Mouse (Mus musculus) embryonic facial prominence, embryonic 15.5 days (tissue): ENCODE measurements at regions not wholly inside any gene's neighbourhood (a gene's known extent, or its start where the extent isn't known, plus 50 kb on each side); places are given as distances from the start of the nearest gene placed in this dataset.

ENCODE experiments used
- ATAC-seq: fragments of 200-750 bp; cut with Nextera tagmentation; 2 replicates; pipeline ENCODE4 v1.8.0; 2017; ENCODE audit warnings: low read depth, moderate TSS enrichment; ENCODE audit not compliant: insufficient number of reproducible peaks, low FRiP score, low TSS enrichment
- H3K27ac ChIP-seq: fragments of 300-500 bp; sonication (generic); replicated peaks from 2 replicates; pipeline ENCODE4 v1.5.1; 2015; ENCODE audit warnings: mild to moderate bottlenecking, inconsistent platforms
- H3K27me3 ChIP-seq: fragments of 300-500 bp; sonication (generic); 2 replicates; pipeline ENCODE4 v1.6.1; 2015; ENCODE audit warnings: inconsistent platforms
- H3K36me3 ChIP-seq: fragments of 300-500 bp; sonication (generic); 2 replicates; pipeline ENCODE4 v1.6.1; 2015; ENCODE audit warnings: mild to moderate bottlenecking, inconsistent platforms
- H3K4me1 ChIP-seq: fragments of 300-500 bp; sonication (generic); 2 replicates; pipeline ENCODE4 v1.6.1; 2015; ENCODE audit warnings: inconsistent platforms
- H3K4me2 ChIP-seq: fragments of 300-500 bp; sonication (generic); replicated peaks from 2 replicates; pipeline ENCODE4 v1.6.1; 2015; ENCODE audit warnings: mild to moderate bottlenecking, inconsistent platforms
- H3K4me3 ChIP-seq: fragments of 300-500 bp; sonication (generic); replicated peaks from 2 replicates; pipeline ENCODE4 v1.5.1; 2015; ENCODE audit warnings: mild to moderate bottlenecking, inconsistent platforms
- H3K9ac ChIP-seq: fragments of 300-500 bp; sonication (generic); 2 replicates; pipeline ENCODE4 v1.6.1; 2015; ENCODE audit warnings: inconsistent platforms
- H3K9me3 ChIP-seq: fragments of 300-500 bp; sonication (generic); replicated peaks from 2 replicates; pipeline ENCODE4 v1.6.1; 2016; ENCODE audit warnings: inconsistent platforms
- WGBS: fragments of 180-500 bp; shearing (Covaris S2); methylation state at CpG from one replicate; pipeline ENCODE4 v1.1.7; 2015; 5-methylcytosine and 5-hydroxymethylcytosine counted together

- H3K36me3 ChIP-seq: no peaks in the 10 kb centered on the region
- no peaks in the 10 kb centered on the region for H3K4me1 ChIP-seq
- H3K9me3 ChIP-seq: no peaks in the 10 kb centered on the region
- no peak overlapping the region for H3K9ac ChIP-seq
- ATAC-seq: no peak
- no peaks in the 10 kb centered on the region for H3K27me3 ChIP-seq
- H3K4me3 ChIP-seq: no peak overlapping the region
- no peak overlapping the region for H3K27ac ChIP-seq
- no peak overlapping the region for H3K4me2 ChIP-seq
- WGBS: 81% methylated on average over 4 of the region's 4 CpGs
Observed at GRCm38 (mm10) chr5:51679884-51680283, 112.4 kb upstream of the Ppargc1a start.

- no peaks in the 10 kb centered on the region for H3K27me3 ChIP-seq
- no peak for ATAC-seq
- WGBS: 85% methylated on average over 5 of the region's 5 CpGs
- no peak overlapping the region for H3K4me3 ChIP-seq
- H3K9ac ChIP-seq: no peak overlapping the region
- H3K9me3 ChIP-seq: no peaks in the 10 kb centered on the region
- no peaks in the 10 kb centered on the region for H3K4me1 ChIP-seq
- H3K36me3 ChIP-seq: no peaks in the 10 kb centered on the region
- no peak overlapping the region for H3K27ac ChIP-seq
- no peak overlapping the region for H3K4me2 ChIP-seq
Observed at GRCm38 (mm10) chr5:51671190-51671589, 103.7 kb upstream of the Ppargc1a start.

- Histone ChIP-seq H3K27me3 (no peaks in the 10 kb centered on the region), H3K4me1 (no peaks in the 10 kb centered on the region), H3K9ac (no peak overlapping the region), H3K27ac (no peak overlapping the region), H3K4me2 (no peak overlapping the region), H3K4me3 (no peak overlapping the region), H3K36me3 (no peaks in the 10 kb centered on the region), H3K9me3 (no peaks in the 10 kb centered on the region)
- no peak for ATAC-seq
- 78% methylated on average over 6 of the region's 6 CpGs for WGBS
Observed at GRCm38 (mm10) chr5:51665241-51665640, 97.7 kb upstream of the Ppargc1a start.

DNA sequence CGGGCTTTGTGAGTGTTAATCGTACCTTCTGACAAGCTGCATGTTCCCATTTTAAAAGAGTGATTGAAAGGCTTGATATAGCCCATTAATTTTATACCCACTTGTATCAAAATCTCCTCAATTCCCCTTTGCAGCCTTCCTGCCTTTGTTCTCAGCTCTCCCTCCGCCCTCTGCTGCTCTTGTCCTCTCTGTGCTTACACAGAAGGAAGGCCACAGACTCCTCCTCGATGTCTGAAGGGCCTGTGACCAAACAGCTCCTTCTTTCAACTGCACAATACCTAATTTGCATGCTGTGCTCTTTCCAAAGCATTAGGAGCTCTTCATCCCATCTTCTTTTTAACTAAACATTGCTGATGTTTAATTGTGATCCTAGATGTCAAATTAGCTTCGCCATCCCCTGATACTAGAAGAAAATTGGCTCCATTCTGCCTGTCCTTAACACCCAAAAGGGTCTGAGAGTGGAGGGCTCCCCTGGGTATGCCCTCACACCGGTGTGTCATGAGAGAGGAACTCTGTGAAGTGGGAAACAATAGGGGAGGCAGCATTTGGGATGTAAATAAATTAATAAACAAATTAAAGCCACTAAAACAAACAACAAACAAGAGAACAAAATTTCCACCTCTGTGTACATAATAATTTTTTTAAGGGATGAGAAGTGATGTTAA lies 90.8 kb upstream of the Ppargc1a start:
- Histone ChIP-seq H3K27me3 (no peaks in the 10 kb centered on the region), H3K9ac (no peak overlapping the region), H3K4me3 (no peak overlapping the region), H3K36me3 (no peaks in the 10 kb centered on the region), H3K4me2 (no peak overlapping the region), H3K9me3 (no peaks in the 10 kb centered on the region), H3K4me1 (no peaks in the 10 kb centered on the region), H3K27ac (no peak overlapping the region)
- WGBS: 66% methylated on average over 6 of the region's 6 CpGs
- no peak for ATAC-seq

DNA sequence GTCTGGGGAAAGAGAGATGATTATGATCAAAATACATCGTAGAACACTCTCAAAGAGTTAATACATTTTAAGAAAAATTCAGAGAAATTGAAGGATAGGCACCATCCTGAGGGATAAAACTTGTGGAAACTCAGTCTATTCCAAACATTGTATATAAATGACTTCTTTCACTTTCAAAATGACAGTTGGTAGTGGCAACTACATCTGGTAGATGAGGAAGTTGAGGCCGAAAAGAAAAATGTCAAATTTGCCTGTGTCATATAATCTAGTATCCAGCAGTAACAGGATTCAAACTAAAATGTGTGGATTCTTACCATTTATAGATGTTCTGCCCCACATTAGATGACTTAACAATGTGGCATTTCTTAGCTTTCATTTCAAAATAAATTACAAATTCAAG lies 86.0 kb upstream of the Ppargc1a start:
- Histone ChIP-seq H3K27me3 (no peaks in the 10 kb centered on the region), H3K9me3 (no peaks in the 10 kb centered on the region), H3K36me3 (no peaks in the 10 kb centered on the region), H3K27ac (no peak overlapping the region), H3K4me1 (no peaks in the 10 kb centered on the region), H3K4me3 (no peak overlapping the region), H3K9ac (no peak overlapping the region), H3K4me2 (no peak overlapping the region)
- ATAC-seq: no peak
- WGBS: 89% methylated on average over 2 of the region's 2 CpGs

DNA sequence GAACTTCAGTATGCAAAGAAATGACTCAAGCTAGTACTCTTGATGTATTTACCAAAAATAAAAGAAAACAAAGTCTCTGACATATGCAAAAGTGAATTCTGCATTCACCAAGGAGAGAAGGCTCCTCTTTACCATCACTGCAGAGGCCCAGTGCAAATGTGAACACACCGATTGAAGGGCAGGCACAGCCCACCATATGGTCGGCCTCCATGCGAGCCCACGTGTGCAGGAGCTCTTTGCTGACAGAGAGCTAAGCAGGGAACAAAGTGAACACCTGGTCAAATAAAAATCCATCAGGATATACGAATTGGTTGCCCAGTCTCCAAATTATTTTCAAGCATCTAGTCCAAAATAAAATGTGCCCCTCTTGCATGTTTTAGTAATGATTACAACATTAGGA lies 56.9 kb upstream of the Ppargc1a start:
- 75% methylated on average over 5 of the region's 5 CpGs for WGBS
- Histone ChIP-seq H3K9ac (no peak overlapping the region), H3K4me2 (no peak overlapping the region), H3K9me3 (no peaks in the 10 kb centered on the region), H3K4me1 (no peaks in the 10 kb centered on the region), H3K36me3 (no peaks in the 10 kb centered on the region), H3K27me3 (no peaks in the 10 kb centered on the region), H3K27ac (no peak overlapping the region), H3K4me3 (no peak overlapping the region)
- no peak for ATAC-seq
